Mouse (Mus musculus) brain, embryonic 18.5 days (tissue): ENCODE results near the gene Rnf10.

ENCODE experiments used
- DNase-seq: peaks from one replicate; pipeline ENCODE4 v3.0.0-alpha.2; 2012; ENCODE audit warnings: low read depth, low spot score

The Rnf10 gene

GRCm38 (mm10) chr5:115235323-115235771, 37.4 kb downstream of the Rnf10 start:
- DNase-seq = no peak

GRCm38 (mm10) chr5:115234519-115234918, 38.2 kb downstream of the Rnf10 start:
- no peak for DNase-seq

- no peak for DNase-seq
Measured at GRCm38 (mm10) chr5:115233031-115233780, 39.5 kb downstream of the Rnf10 start.

- DNase-seq = no peak
Measured at GRCm38 (mm10) chr5:115232516-115232915, 40.2 kb downstream of the Rnf10 start.

GRCm38 (mm10) chr5:115231552-115232120, 41.1 kb downstream of the Rnf10 start:
- no peak for DNase-seq

- DNase-seq = no peak
Measured at GRCm38 (mm10) chr5:115230830-115231551, 41.7 kb downstream of the Rnf10 start.

- no peak for DNase-seq
Measured at GRCm38 (mm10) chr5:115222485-115222884, 50.2 kb downstream of the Rnf10 start.

- DNase-seq = no peak
Measured at GRCm38 (mm10) chr5:115220931-115221640, 51.6 kb downstream of the Rnf10 start.

- no peak for DNase-seq
Measured at GRCm38 (mm10) chr5:115217998-115218397, 54.7 kb downstream of the Rnf10 start.

- no peak for DNase-seq
Measured at GRCm38 (mm10) chr5:115215273-115216185, 57.2 kb downstream of the Rnf10 start.

GRCm38 (mm10) chr5:115214864-115215263, 57.8 kb downstream of the Rnf10 start:
- DNase-seq = no peak

- no peak for DNase-seq
Measured at GRCm38 (mm10) chr5:115212861-115213260, 59.8 kb downstream of the Rnf10 start.

- no peak for DNase-seq
Measured at GRCm38 (mm10) chr5:115212451-115212850, 60.2 kb downstream of the Rnf10 start.

GRCm38 (mm10) chr5:115210380-115210779, 62.3 kb downstream of the Rnf10 start:
- no peak for DNase-seq

GRCm38 (mm10) chr5:115208601-115209000, 64.1 kb downstream of the Rnf10 start:
- DNase-seq = no peak

- DNase-seq = no peak
Measured at GRCm38 (mm10) chr5:115207892-115208291, 64.8 kb downstream of the Rnf10 start.

- no peak for DNase-seq
Measured at GRCm38 (mm10) chr5:115207244-115207643, 65.5 kb downstream of the Rnf10 start.

GRCm38 (mm10) chr5:115204562-115205311, 68.0 kb downstream of the Rnf10 start:
- DNase-seq = no peak

- DNase-seq = no peak
Measured at GRCm38 (mm10) chr5:115203735-115204561, 68.8 kb downstream of the Rnf10 start.
